In the genomic region with DNA sequence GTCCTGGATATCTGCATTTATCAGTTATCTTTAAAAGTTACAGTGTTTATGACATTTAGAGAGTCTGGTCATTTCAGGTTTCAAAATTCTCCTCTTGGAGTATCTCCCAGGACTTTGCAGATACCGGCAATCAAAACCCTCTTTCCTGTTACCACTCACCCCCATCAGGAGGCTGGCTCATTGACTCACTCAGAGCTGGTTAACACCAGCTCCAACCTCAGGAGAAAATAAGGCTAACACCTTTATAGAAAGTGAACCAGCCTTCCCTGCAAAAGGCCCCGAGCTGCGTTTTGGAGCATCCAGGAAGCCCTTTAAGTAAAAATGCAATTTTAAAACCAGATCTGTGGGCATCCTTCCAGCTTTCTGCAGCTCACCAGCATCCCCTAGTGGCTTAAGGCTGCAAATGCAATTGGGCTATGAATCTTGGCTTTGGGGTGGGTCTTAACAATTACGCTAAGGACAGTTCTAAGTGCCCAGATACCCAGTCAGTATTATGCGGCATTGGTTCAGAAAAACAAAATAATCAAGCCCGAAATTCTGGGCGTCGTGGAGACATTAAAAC, we compare ENCODE assay signal across 10 mouse cellular contexts. TPM values are rescaled to one million over a fixed set of nuclear protein-coding genes. Genes with fewer than 3 reads are reported as not detected.
DNase-seq lines count a peak whose midpoint lies in the region; ATAC-seq and TF ChIP-seq lines count a peak whose summit lies in the region.
"Had no signal": no experiment of that assay in that cellular context is flagged by ENCODE, and none has a peak within 500 bp of the region (broad histone marks: within the 10 kb centered on the region; RNA-seq: fewer than 3 reads in every experiment).

No protein-coding gene starts in this region.

- intact Hi-C loops in left cerebral cortex, postnatal 4 days (cut with DNase I), result loop anchor here (2.0 kb wide), 1 partner anchor 471 kb away; no protein-coding TSS in a partner anchor

- H3K4me3 ChIP-seq in bone marrow macrophage, adult 2 months (ENCODE audit: insufficient read depth, low read length), result no peak overlapping the region
- no peak overlapping the region for H3K4me3 ChIP-seq in forebrain, postnatal 0 days (ENCODE audit: low read depth, low read length)
- H3K4me3 ChIP-seq: embryonic facial prominence, embryonic 15.5 days had no signal

- no peak; the same call in 1 of the 2 replicates for ATAC-seq in forebrain, postnatal 0 days

- H3K9ac ChIP-seq in forebrain, postnatal 0 days, result no peak overlapping the region
- H3K9ac ChIP-seq: embryonic facial prominence, embryonic 15.5 days had no signal

- H3K4me1 ChIP-seq in bone marrow macrophage, adult 2 months (ENCODE audit: control insufficient read depth, insufficient read depth, low read length), result no peaks in the 10 kb centered on the region
- H3K4me1 ChIP-seq in forebrain, postnatal 0 days (ENCODE audit: insufficient read depth), result no peaks in the 10 kb centered on the region
- H3K4me1 ChIP-seq: embryonic facial prominence, embryonic 15.5 days had no signal

- no peak overlapping the region for H3K27ac ChIP-seq in bone marrow macrophage, adult 2 months (ENCODE audit: insufficient read depth, low read depth, low read length)
- no peak overlapping the region for H3K27ac ChIP-seq in forebrain, postnatal 0 days (ENCODE audit: low read depth, low read length)
- H3K27ac ChIP-seq: embryonic facial prominence, embryonic 15.5 days; macrophage had no signal

- H3K27me3 ChIP-seq in forebrain, postnatal 0 days (ENCODE audit: insufficient read depth, low read length), result no peaks in the 10 kb centered on the region
- H3K27me3 ChIP-seq: embryonic facial prominence, embryonic 15.5 days had no signal

- peak; percentile 89 for TF ChIP-seq CTCF in bone marrow macrophage, adult 2 months (IDR thresholded peaks at IDR 0.05; ENCODE audit: low read depth, low read length)
- TF ChIP-seq CTCF in forebrain, postnatal 0 days (IDR thresholded peaks at IDR 0.05; ENCODE audit: low read depth), result peak; percentile 100

- DNase-seq in heart, postnatal 4 days, result peak; percentile 50
- no peak for DNase-seq in heart, adult 11 months
- peak; percentile 51 for DNase-seq in ES-CJ7 (ENCODE audit: low read depth, low spot score)
- peak; percentile 86 for DNase-seq in forebrain, postnatal 0 days
- DNase-seq in left cerebral cortex, postnatal 4 days, result peak; percentile 36
- DNase-seq in retina, postnatal 1 day, result peak; percentile 64
- DNase-seq in natural killer cell, adult 2 months (ENCODE audit: low spot score in 2 of 2), result no peak

- WGBS in forebrain, postnatal 0 days, result 11% methylated on average over 8 of the region's 8 CpGs

- TF ChIP-seq POLR2A in bone marrow macrophage, adult 2 months (IDR thresholded peaks at IDR 0.05; ENCODE audit: borderline replicate concordance, low read depth, low read length), result no peak

- H3K36me3 ChIP-seq in forebrain, postnatal 0 days (ENCODE audit: insufficient read depth), result no peaks in the 10 kb centered on the region
- H3K36me3 ChIP-seq: embryonic facial prominence, embryonic 15.5 days had no signal

- no peaks in the 10 kb centered on the region for H3K9me3 ChIP-seq in forebrain, postnatal 0 days (ENCODE audit: low read length)
- H3K9me3 ChIP-seq: embryonic facial prominence, embryonic 15.5 days had no signal

- no peak overlapping the region for H3K4me2 ChIP-seq in forebrain, postnatal 0 days (ENCODE audit: low read depth)
- H3K4me2 ChIP-seq: embryonic facial prominence, embryonic 15.5 days had no signal

RNA-seq across cellular contexts. Expression of a gene that starts 49.2 kb away (rescaled TPM):
- not detected for total RNA-seq in heart, postnatal 4 days (2021)
- polyA plus RNA-seq in bone marrow macrophage, adult 2 months (2012; ENCODE audit: insufficient read depth, insufficient read length, missing spikeins), result not detected in 2 replicates
- total RNA-seq in forebrain, postnatal 0 days (2014; rRNA removed), result 0.08 and 0.10 TPM in 2 replicates
- 0.15 and 0.26 TPM in 2 replicates for polyA plus RNA-seq in forebrain, postnatal 0 days (2015; fragmentation: Nextera tagmentation; extraction: Ambion mirVana)
- not detected for total RNA-seq in left cerebral cortex, postnatal 4 days (2021)
- polyA plus RNA-seq: macrophage had no signal

Comparison
In these comparisons a context has a peak if more than half of its experiments do, and no peak if none do; other contexts are left out.
1. DNase-seq: peak in heart, postnatal 4 days (single experiment), ES-CJ7 (single experiment), forebrain, postnatal 0 days (single experiment), left cerebral cortex, postnatal 4 days (single experiment) and retina, postnatal 1 day (single experiment); none in heart, adult 11 months (single experiment) and natural killer cell, adult 2 months (0 of 2).